Mouse (Mus musculus) retina, postnatal 1 day (tissue): ENCODE data around the gene Rnaseh1.

Experiments used
- DNase-seq: peaks from one replicate; pipeline ENCODE4 v3.0.0-alpha.2; 2012

Rnaseh1 gene

DNA sequence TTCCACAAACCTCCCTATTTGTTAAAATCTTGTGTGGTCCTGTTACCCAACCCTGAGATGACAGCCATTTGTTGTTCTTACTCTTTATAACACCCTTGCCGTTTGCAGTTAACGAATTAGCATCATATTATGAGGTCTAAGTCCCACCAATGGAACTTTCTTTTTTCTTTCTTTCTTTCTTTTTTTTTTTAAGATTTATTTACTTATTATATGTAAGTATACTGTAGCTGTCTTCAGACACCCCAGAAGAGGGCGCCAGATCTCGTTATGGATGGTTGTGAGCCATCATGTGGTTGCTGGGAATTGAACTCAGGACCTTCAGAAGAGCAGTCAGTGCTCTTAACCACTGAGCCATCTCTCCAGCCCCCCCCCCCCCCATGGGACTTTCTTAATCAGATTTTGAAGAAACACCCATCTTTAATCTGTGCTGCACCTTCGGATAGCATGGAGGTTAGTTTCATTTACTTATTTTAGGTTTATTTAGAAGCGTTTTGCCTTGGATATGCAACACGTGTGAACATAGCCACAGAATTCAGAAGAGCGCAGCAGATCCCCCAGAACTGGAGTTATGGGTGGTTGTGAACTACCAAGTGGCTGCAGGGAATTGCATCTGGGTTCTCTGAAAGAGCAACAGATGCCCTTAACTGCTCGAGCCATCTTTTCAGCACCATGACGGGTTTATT is 24.8 kb downstream of the Rnaseh1 start:
- no peak for DNase-seq

DNA sequence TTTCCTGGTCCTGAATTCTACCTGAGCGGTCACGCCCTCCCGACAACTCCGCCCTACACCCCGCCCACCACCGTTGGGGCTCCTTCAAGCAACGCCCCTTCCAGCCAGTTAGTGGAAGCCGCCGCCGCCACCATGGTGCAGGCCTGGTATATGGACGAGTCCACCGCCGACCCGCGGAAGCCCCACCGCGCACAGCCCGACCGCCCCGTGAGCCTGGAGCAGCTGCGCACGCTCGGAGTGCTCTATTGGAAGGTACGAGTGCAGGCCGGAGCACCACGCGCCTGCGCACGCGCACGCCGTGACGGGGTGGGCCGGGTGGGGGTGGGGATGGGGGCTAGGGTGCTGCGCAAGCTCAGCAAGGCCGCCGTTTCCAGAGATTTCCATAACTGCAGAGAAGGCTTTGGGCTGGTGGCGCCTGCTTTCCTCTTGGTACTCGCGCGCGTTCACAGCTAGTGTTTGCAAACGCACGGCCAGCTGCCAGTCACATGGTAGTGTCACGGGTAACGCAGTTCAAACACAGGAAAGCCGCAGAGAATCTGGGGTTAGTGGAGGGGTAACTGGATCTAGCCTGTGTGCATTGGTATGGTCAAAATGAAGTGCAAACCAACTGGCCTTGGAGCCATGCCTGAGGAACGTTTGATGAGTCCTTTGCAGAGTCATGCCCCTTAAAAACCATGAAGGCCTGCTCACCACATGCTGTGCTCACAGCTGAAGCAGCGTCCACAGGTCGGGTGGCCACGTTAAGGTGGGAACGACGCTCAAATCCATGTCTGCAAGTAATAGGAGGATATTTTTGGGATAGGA is 25.9 kb downstream of the Rnaseh1 start, which contains the start of gene Adi1:
Gene Adi1 (plus strand): TSS at position 111 of the 804 bp plus-strand sequence.
- DNase-seq, result peak; percentile 93

DNA sequence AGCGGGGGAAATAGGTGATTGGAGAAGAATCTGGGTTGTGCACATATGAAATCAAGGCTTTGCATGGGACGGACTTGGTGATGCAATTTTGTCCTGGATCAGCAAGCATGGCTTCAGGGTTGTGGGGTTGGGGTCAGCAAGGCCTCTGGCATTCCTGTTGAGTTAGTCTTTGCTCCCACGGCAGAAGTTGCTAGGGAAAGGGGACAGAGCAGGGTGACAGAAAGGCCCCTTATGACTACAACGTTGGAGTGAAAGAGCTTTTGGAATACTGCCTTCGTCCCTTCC is 26.5 kb downstream of the Rnaseh1 start:
- DNase-seq, result no peak

DNA sequence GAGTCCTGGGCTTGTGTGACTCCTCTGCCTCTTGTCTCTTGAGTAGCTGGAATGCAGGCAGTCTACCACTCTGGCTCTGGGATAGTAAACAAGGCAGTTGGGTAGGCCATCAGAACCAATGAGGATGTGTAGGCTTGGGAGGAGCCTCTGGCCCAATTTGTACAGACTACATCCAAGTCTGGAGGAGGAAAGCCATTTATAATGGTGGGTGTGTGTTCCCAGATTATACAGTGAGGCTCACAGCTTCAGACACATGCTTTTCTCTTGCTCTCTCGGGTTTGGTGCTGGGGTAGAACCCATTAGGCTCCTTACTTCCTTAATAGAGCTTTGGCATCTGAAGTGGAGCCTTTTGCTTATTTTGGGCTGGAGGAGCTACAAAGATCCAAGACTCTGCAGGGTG is 35.3 kb downstream of the Rnaseh1 start:
- DNase-seq, result no peak

DNA sequence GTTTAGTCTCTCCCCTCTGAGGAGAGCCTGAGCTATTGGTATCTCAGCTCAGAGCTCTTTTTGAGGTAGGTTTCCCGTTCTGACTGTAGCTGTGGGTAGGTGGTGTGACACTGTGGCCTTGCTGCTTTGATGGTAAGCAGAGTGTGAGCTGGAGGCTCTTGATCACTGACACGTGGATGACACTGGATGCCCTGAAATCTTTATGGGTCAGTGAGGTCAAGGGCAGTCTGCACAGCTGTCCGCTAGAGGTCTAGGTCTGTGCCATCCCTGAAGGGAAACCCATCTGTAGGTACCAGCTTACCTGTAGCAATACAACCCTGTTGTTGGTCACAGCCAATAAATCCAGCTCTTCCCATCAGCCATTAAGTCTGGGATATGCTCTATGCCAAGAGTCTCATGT is 36.4 kb downstream of the Rnaseh1 start:
- no peak for DNase-seq

DNA sequence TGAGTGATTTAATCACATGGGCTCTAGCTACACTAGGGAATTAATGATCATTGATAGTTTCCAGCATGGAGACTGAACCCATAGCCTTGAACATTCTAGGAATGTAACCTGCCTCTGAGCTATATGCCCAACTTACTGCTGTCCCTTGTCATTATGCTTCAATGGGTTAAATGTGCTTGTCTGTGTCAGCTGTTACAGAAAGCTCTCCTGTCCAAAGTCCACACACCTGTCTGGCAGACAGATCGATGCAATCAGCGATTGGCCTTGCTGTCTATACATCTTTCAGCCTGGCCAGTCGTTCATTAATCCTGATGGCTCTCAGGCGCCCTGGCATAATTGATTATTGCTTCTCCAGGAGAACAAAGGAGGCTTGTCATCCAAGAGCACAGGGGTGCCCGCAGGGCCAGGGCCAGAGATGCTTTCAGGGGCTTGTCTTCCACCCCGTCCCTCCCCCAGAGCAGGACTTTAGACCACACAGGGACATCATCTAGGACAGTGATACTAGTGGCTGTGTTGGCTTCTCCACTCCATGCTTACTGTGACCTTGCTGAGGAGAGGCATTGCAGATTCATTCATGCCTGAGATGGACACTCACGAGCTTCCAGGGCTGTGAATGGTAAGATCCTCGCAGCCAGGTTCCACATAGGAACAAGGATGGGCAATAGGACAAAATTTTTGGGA is 36.9 kb downstream of the Rnaseh1 start:
- peak; percentile 48 for DNase-seq

DNA sequence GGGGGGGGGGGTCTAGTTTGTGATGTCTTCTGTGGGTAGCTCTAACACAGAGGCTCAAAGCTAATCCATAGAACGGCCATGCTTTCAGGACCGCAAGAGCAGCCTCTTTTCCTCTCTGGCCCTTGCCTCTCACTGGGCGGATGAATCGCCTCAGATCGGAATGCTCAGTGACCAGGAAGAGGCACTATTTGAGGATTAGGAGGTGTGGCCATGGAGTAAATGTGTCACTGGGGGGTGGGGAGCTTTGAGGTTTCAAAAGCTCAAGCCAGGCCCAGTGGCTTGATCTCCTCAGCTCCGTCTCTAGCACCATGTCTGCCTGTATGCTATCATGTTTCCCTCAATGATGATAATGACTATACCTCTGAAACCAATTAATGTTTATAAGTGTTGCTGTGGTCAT is 39.6 kb downstream of the Rnaseh1 start:
- no peak for DNase-seq

DNA sequence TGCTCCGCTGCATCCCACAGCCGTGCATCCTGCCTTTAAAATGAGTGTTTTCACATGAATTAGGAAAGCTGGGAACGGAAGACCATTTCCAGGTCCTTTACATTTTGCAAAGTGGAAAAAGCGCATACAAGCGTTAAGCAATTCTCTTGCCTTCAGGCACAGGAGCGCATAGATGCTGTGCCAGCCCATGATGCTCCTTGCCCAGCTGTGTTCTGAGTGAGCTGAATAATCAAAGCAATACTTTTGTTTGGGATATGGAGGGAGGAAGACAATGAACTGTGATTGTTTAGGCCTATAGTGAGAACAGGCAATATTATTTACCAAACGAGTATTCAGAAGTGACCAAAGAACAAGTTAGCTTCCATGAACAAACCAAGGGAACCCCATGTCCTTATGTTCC is 41.3 kb downstream of the Rnaseh1 start:
- DNase-seq, result no peak

DNA sequence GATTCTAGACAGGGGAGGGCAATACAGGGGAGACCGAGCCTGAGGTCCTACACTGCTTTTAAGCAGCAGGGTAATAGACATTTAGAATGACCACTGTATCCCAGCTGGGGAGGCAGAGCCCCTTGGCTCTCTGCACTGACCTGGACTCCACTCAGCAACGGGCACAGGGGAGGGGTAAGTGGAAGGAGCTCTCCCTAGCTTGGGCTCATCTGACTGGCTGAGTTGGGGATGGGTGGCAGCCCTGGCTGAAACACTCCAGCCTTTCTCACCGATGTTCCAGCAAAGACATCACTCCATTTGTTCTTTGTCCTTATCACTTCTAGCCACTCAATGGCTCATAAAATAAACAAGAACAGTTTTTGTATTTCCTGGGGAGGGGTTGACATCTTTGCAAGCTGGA is 44.3 kb downstream of the Rnaseh1 start:
- no peak for DNase-seq

DNA sequence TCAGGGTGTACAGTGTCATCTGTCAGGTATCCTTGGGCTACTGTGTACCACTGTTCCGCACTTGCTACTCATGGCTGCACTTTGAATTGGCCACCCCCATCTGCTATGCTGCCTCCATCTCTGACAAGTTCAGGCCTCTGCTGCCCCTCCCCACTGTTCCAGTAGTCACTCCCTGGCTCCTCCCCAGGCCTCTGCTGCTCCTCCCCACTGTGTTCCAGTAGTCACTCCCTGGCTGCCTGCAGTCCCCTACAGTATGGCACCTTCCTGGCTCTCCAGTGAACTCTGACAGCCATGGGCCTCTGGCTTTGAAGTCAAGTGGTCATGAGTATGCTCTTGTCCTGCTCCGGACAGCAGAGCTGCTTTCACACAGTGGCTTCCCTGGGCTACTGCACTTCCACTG is 44.8 kb downstream of the Rnaseh1 start:
- no peak for DNase-seq

DNA sequence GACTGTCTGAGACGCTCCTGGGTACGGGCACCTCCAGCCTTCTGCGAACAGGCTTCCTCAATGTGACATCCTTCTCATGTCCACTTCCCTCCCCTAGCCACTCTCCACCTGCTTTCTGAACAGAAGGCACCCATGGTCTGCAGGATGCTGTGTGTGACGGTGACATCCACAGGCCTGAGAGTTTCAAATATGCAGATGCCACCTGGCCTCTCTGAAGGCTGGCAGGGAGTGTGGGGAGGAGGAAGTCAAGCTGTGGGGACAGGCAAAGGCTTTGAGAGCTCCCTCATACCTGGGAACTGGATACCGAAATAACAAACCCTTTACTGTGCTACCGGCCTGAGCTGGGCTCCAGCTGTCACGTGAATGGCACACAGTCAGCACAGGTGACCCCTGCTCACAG is 45.4 kb downstream of the Rnaseh1 start:
- no peak for DNase-seq

DNA sequence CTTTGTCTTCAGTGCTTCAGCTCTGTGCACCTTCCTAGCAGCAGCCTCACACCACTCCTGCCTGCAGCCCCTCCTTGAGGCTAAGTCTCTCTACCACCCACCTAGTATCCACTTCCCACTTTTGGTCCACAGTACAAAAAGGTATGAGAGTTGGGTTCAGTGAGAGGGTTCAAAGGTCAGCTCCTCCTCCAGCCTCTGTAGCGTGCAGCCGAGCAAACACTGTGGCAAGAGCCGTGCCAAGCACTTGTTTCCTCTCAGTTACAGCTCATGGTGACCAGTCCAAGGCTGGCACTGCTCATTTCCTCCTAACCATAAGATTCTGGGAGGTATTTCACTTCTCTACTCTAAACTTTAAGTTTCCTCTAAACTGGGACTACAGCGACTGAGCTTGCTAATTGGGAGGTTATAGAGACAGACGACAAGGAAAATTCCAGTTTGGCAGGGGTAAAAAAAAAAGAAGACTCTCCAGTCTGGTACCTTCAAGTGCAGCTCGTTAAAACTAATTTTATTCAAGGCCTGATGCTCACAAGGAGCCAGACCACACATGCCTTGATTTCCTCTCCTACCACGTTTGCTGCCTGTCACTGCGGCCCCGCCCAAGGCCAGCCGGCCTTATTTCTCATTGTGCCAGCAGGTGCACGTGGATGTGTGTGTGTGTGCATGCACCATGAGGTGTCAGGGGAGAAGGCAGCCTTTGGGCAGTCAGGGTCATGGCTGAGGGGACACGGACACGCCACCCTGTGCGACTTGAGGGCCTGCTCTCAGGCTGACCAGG is 48.6 kb downstream of the Rnaseh1 start:
- no peak for DNase-seq

DNA sequence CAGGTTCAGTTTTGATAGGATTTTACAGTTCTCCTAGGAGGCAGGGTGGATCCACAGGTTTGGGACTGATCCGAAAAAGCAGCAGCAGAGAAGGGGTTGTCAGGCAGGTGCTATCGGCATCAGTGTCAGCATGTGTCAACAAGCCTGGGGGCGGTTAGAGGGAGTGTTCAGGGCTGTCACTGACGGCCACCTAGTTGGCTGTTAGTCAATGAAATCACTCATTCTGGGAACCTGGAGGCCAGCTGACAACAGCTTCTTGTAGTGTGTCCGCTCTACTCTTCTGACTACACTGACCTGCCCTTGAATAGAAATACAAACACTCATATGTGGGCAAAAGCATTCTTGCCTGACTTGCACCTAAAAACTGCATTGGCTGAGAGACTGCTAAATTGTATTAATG is 49.7 kb downstream of the Rnaseh1 start:
- no peak for DNase-seq

DNA sequence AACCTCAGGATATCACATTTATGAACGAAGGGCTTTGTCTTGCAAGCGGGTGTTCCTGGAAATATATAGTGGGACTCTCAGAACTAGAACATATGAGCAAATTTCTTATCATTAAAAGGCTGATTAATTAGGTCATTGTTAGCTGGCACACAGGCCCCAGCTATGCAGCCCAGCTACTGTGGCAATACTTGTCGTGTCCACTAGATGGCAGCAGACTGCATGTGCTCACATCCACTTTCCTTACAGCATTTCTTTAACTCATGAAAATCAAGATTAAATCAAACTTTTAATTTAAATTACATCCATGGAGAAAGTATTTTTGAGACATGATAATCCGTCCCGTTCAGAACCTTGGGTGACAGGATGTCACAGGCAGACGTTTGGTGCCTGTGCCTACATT is 50.3 kb downstream of the Rnaseh1 start:
- peak; percentile 85 for DNase-seq

DNA sequence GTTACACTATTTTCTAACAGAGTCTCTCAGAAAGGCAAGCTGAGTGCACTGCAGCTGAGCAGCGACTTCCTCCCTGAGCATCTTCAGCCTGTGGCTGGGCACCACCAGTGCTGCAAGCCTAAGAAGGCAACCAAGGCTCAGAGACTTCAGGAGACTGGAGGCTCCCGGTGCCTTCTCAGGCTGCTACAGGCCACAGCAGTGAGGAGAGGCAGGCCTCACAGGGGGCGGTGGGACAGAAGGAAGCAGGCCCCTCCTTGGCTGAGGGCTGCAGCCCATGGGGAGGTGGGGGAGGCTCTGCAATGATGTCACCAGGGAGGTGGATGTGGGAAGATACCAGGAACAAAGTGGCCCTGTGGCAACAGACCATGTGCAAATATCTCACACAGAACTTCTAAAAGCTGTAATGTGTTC is 50.7 kb downstream of the Rnaseh1 start:
- DNase-seq, result no peak

DNA sequence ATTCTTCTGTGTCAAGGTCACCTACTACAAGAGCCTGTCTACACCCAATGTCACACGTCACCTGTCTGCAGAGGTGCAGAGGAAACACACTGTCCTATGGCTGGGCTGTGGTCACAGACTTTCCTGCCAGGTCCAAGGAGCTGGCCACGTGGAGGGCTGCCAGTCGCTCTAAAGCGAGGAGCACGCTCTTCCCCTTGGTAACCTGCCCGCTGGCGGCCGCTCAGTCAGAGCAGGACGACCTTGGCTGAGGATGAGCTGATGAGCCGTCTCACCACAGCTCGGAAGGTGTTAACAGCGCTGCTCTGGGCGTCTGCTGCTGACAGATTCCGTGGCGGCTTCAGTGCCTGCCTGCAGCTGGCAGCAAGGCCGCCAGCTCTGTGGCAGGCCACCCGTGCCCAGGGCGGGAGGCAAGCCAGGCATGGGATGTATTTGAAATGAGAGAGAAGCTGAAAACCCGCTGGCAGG is 51.2 kb downstream of the Rnaseh1 start:
- peak; percentile 49 for DNase-seq

DNA sequence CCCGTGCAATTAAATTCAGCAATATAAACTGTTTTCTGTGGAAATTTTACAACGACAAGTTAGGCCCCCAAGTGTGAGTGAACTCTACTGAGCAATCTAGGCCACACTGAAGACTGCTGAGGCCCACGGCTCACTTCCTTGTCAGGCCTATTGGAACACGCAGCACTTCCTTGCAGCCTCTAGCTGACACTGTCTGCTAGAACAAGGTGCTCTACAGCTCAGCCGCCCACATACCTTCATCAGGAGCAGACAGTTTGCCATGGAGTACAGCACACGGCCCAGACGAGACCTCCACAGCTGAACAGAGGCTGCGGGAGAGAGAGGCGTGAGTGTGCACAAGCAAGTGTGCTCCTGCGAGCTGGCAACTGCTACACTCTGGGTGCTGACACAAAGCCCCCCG is 51.9 kb downstream of the Rnaseh1 start:
- DNase-seq, result no peak

DNA sequence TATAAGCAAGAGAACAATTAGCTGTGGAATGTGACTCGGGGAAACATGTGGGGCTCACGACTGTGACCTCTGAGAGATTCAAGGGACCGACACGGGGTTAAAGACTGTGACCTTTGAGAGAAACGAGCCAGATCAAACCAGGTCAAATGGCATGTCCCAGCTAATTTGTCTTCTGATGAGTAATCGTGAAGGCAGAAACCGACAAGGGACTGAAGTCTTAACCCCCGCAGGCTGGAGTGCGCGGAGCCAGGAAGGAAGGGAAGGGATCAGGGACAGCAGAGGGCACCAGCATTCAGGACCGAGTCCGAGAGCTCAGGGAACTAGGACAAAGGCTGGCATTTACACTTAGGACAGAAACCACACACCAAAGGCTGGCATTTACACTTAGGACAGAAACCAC is 55.0 kb downstream of the Rnaseh1 start:
- DNase-seq, result peak; percentile 64

DNA sequence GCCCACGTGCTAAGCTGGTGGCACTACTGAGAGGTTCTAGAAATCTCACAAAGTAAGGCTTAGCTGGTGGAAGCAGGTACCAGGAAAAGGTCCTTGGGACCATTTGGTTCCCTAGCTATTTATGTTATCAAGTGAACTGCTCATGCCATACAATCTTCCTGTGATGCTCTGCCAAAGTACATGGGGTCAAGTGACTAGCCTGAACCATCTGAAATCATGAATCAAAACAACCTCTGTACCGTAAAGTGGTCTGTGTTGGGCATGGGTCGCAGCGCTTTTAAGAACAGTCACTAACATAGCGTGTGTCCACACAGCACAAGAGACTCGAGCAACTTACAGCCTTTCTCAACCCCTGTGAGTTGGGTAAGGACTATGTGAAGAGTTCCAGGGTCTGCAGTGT is 55.8 kb downstream of the Rnaseh1 start:
- no peak for DNase-seq

DNA sequence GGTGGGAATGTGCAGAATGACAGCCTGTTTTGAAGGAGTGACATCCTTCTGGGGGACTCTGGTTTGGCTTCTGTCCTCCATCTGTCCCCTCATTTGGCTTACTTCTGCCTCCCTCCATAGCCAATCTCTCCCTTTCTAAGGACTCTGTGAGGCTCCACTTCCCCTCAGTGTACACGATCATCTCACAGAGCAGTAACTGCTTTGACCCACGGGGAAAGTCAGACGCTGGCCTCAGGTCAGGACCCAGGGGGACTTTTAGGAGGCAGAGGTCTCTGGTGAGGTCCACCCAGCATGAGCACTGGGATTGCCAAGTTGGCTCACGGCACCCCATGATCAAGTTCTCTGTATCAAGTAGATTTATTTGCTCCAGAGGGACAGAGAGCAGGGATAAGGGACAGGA is 58.8 kb downstream of the Rnaseh1 start:
- no peak for DNase-seq
